Mouse (Mus musculus) right cerebral cortex, postnatal 14 days (tissue): ENCODE results near the gene Acot6.
A peak's percentile ranks its signal among the peaks of the same experiment; 100 is the strongest.
"Not testable (repeated sequence)": the region's sequence is repeated elsewhere in the genome, so short reads cannot be mapped to it uniquely, and the experiment has no call there.

ENCODE experiments used
- DNase-seq: peaks from one replicate; pipeline ENCODE4 v3.0.0; 2022

Acot6 gene

DNA sequence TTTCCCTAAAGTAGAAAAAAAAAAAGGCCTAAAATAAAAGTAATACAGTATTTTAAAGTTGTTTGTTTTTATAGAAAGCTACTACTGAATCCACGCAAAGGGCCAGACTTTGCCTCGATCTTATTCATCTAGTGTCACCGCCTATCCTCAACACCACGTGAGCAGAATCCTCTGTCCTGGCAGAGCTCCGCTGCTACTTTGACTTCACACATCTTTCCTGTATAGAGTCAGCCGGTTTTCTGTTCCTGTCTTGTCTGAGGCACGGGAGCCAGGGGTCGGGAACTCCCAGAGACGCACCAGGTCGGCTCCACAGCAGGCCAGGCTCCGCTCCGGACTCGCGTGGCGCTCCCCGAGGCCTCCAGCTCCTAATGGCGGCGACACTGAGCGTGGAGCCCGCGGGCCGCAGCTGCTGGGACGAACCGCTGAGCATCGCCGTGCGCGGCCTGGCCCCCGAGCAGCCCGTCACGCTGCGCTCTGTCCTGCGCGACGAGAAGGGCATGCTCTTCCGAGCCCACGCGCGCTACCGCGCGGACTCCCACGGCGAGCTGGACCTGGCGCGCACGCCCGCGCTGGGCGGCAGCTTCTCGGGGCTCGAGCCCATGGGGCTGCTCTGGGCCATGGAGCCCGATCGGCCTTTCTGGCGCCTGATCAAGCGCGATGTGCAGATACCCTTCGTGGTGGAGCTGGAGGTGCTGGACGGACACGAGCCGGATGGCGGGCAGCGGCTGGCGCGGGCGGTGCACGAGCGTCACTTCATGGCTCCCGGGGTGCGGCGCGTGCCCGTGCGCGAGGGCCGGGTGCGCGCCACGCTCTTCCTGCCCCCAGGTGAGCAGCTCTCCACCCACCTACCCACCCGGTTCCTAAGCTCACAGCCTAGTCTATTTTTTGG is at the start of gene Acot6:
Acot6 (plus strand) TSS at position 51 of the 889 bp plus-strand sequence.
- peak; percentile 40 for DNase-seq

DNA sequence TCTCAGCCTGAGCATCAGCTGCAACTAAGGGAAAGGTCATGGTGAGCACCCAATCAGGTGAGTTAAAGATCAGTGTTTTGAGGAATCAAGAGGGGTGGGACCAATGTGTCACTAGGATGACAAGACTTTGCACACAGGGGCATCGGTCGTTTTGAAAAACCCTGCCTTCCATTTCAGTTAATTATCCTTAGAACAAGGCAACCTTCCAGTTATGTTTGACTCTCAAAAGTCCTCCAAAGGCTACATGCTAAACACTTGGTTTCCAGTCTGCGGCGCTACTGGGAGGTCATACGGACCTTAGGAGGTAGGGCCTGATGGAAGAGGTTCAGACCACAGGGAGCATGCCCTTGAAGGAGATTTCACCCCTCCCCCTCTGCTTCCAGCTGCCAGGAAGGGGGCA is 49.7 kb upstream of the Acot6 start:
- not testable (repeated sequence) for DNase-seq

DNA sequence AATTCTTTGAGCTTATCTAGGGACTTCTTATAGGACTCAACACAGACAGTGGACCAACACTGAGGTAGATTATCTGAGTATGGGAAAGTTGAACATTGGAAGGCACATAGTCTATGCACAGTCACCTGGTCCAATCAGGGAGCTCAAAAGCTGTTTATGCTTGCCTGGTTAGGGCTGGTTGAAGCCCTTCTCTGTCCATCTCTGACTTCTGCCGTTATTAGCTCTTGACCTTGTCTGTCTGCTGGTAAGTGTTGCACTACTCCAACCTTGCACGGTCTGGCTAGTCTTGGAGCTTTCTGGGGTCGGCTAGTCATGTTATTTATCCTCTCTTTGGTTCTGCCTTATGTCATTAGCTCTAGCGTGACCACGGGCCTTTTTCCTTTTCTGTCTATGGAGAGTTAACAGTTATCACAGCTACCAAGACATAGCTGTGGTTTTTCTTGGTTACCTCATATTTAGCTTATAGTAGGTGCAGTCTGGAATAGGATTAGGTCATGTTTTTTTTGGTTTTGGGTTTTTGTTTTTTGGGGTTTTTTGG is 48.4 kb upstream of the Acot6 start, which contains the start of gene Acot3:
Acot3 (plus strand) TSS at position 208 of the 538 bp plus-strand sequence.
- DNase-seq: no peak

- no peak for DNase-seq
Observed at GRCm38 (mm10) chr12:84052609-84053008, 47.8 kb upstream of the Acot6 start.

GRCm38 (mm10) chr12:84053173-84053572 is 47.3 kb upstream of the Acot6 start:
- DNase-seq: no peak

DNA sequence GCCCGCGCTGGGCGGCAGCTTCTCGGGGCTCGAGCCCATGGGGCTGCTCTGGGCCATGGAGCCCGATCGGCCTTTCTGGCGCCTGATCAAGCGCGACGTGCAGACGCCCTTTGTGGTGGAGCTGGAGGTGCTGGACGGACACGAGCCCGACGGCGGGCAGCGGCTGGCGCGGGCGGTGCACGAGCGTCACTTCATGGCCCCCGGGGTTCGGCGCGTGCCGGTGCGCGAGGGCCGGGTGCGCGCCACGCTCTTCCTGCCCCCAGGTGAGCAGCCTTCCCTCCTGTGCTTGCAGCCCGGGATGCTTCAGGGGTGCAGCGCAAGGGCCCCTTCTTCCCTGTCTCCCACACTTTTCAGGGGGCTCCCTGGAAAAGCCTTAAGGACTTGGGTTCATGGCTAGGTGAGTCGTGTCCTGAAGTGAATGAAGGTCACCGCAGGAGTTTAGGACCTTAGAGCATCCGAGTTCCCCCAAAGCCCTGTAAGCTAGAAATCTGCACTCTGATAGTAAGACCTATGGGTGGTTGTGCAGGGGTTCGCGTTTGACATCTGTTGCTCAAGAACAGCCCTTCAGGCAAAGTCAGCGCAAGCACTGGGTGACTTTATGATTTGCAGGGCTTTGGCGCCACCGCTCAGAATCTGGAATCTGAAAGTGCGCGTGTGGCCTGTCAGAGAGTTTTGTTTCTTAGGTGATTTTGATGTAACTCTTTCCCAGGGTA is 46.6 kb upstream of the Acot6 start:
- DNase-seq: no peak

- no peak for DNase-seq
Observed at GRCm38 (mm10) chr12:84060946-84061345, 39.5 kb upstream of the Acot6 start.

- no peak for DNase-seq
Observed at GRCm38 (mm10) chr12:84062336-84062735, 38.1 kb upstream of the Acot6 start.

- DNase-seq: no peak
Observed at GRCm38 (mm10) chr12:84063228-84063627, 37.2 kb upstream of the Acot6 start.

DNA sequence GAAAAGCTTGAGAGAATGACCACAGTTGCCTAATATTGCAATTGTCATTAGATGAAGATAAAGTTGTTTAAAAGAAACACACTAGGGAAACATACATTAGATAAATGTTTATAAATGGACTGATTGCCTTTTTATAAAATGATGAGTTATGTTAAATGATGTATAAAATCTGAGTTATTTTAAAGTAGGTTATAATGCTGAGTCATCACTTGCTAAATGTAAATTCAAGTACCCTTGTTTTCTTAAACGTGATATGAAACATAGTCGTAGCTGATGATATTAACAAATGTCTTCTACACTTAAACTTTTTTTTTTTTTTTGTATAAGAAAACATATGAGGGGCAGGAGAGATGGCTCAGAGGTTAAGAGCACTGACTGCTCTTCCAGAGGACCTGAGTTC is 36.6 kb upstream of the Acot6 start:
- no peak for DNase-seq

DNA sequence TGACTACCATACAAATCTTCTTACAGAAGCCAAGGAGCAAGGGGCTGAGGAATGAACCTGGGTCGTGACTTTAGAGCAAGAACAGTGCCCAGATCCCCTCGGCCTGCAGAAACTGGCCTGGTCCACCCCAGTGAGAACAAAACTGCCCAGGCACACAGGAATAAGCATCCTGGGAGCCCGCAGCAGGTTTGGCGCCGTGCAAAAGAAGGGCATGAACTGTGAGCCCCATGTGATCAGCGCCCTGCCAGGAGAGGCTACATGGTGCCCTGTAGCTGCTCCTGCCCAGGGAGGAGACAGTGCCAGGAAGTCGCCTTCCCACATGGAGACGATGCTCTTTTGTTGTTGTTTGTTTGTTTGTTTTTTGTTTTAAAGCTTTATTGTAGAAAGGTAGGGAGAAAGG is 35.8 kb upstream of the Acot6 start:
- DNase-seq: no peak

GRCm38 (mm10) chr12:84067752-84068151 is 32.7 kb upstream of the Acot6 start:
- DNase-seq: no peak

GRCm38 (mm10) chr12:84068296-84068695 is 32.2 kb upstream of the Acot6 start:
- no peak for DNase-seq

GRCm38 (mm10) chr12:84068986-84069385 is 31.5 kb upstream of the Acot6 start, which contains the start of gene Acot5:
Gene Acot5, plus strand, starts transcription at chr12:84069325.
- DNase-seq: no peak

DNA sequence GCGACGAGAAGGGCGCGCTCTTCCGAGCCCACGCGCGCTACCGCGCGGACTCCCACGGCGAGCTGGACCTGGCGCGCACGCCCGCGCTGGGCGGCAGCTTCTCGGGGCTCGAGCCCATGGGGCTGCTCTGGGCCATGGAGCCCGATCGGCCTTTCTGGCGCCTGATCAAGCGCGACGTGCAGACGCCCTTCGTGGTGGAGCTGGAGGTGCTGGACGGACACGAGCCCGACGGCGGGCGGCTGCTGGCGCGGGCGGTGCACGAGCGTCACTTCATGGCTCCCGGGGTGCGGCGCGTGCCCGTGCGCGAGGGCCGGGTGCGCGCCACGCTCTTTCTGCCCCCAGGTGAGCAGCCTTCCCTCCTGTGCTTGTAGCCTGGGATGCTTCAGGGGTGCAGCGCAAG is 30.9 kb upstream of the Acot6 start:
- peak; percentile 37 for DNase-seq

- no peak for DNase-seq
Observed at GRCm38 (mm10) chr12:84071696-84072095, 28.8 kb upstream of the Acot6 start.

- DNase-seq: no peak
Observed at GRCm38 (mm10) chr12:84077371-84077990, 23.0 kb upstream of the Acot6 start.

- DNase-seq: no peak
Observed at GRCm38 (mm10) chr12:84083842-84084241, 16.6 kb upstream of the Acot6 start.

DNA sequence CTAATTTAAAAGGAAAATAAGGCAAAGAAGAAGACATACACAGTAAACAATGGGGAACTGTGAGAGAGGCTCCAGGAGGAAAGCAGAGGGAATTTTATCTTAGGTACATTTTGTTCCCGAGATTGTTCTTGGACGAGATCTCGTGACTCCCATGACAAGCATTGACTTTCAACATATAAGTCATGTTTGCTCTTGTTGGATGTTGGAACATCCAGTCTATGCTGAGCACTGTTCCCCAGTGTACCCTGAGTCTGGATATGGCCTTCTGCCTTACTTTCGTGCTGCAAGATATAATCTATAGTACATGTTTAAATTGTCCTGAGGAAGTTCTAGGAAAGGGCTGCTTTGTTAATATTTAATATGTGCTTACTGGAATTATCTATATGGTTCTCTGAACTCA is 15.9 kb upstream of the Acot6 start:
- DNase-seq: no peak

- DNase-seq: not testable (repeated sequence)
Observed at GRCm38 (mm10) chr12:84094666-84095065, 5.8 kb upstream of the Acot6 start.

DNA sequence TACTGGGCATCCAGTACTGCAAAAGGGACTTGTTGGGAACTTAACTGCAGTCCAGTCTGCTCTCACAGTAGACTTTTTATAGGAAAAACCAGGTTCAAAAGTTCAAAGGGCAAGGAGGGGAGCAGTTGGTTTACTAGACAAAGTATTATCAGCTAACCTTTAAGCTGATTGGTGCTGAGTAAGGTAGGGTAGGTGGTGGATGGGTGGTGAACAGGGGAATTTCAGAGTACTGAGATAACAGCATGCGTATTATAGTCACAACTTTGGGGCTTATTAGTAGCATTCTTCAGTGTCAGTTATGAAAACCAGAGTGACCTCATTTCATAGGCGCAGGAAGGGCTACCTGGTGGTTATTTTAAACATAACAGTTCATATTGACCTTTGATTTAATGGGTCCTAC is 849 bp upstream of the Acot6 start:
- no peak for DNase-seq

DNA sequence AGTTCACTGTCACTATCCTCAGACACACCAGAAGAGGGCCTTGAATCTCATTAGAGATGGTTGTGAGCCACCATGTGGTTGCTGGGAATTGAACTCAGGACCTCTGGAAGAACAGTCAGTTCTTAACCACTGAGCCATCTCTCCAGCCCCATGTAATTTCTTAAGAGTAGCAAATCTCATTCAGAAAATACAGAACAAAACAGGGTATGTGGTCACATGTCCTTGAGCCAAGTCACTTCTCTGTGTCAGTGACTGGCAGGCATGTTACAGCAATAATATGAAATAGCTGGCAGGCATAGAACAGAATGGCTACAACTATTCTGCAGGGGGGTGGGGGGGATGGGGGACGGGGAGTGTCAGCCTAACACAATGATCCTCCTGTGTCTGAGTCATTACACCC is 383 bp upstream of the Acot6 start:
- no peak for DNase-seq

GRCm38 (mm10) chr12:84101493-84101845 is 1.0 kb downstream of the Acot6 start:
- DNase-seq: no peak
